Mouse (Mus musculus) heart, embryonic 16.5 days (tissue): Measurements from ENCODE around the gene Stac3. TPM values are rescaled to one million over a fixed set of nuclear protein-coding genes. Genes with fewer than 3 reads are reported as not detected.

Experiments used
- ATAC-seq: fragments of 200-750 bp; cut with Nextera tagmentation; replicated peaks from 2 replicates; pipeline ENCODE4 v1.8.0; 2017; ENCODE audit warnings: moderate number of reproducible peaks; ENCODE audit not compliant: insufficient read depth, low FRiP score; ENCODE audit errors: extremely low read depth
- H3K27ac ChIP-seq: fragments of 300-500 bp; sonication (generic); 2 replicates; pipeline ENCODE4 v1.5.1; 2014; ENCODE audit warnings: mild to moderate bottlenecking, low read length, control low read depth, moderate library complexity
- H3K27me3 ChIP-seq: fragments of 300-500 bp; sonication (generic); 2 replicates; pipeline ENCODE4 v1.6.1; 2014; ENCODE audit warnings: low read length, mixed read lengths; ENCODE audit not compliant: control insufficient read depth, insufficient read depth
- H3K36me3 ChIP-seq: fragments of 300-500 bp; sonication (generic); 2 replicates; pipeline ENCODE4 v1.6.1; 2014; ENCODE audit not compliant: control insufficient read depth, insufficient read depth
- H3K4me1 ChIP-seq: fragments of 300-500 bp; sonication (generic); 2 replicates; pipeline ENCODE4 v1.6.1; 2014; ENCODE audit warnings: low read length, mixed read lengths; ENCODE audit not compliant: control insufficient read depth, insufficient read depth
- H3K4me2 ChIP-seq: fragments of 300-500 bp; sonication (generic); 2 replicates; pipeline ENCODE4 v1.6.1; 2014; ENCODE audit warnings: low read depth, mild to moderate bottlenecking, control low read depth, low read length
- H3K4me3 ChIP-seq: fragments of 300-500 bp; sonication (generic); 2 replicates; pipeline ENCODE4 v1.5.1; 2014; ENCODE audit warnings: mild to moderate bottlenecking, control low read depth, low read length
- H3K9ac ChIP-seq: fragments of 300-500 bp; sonication (generic); 2 replicates; pipeline ENCODE4 v1.6.1; 2014; ENCODE audit warnings: low read length, control low read depth
- H3K9me3 ChIP-seq: fragments of 300-500 bp; sonication (generic); replicated peaks from 2 replicates; pipeline ENCODE4 v1.6.1; 2016; ENCODE audit warnings: low read length; ENCODE audit not compliant: control insufficient read depth
- WGBS: fragments of 180-500 bp; shearing (Covaris S2); extraction: QIAGEN DNeasy Blood & Tissue Kit; methylation state at CpG from one replicate; pipeline ENCODE4 v1.1.7; 2014; 5-methylcytosine and 5-hydroxymethylcytosine counted together
- polyA plus RNA-seq: library from polyadenylated mRNA; unstranded; fragments of >200 nt; fragmentation: Nextera tagmentation; extraction: Ambion mirVana; gene quantifications from 2 replicates; pipeline ENCODE4 v1.2.1, GENCODE M21; 2015

Stac3 gene
- polyA plus RNA-seq, 1 experiment from 2014 or later = 0.46 TPM

- no peak overlapping the region for H3K4me2 ChIP-seq
- H3K9ac ChIP-seq = no peak overlapping the region
- no peaks in the 10 kb centered on the region for H3K36me3 ChIP-seq
- peaks cover 16% of the 10 kb centered on the region for H3K4me1 ChIP-seq
- peaks cover 87% of the 10 kb centered on the region for H3K27me3 ChIP-seq
- H3K9me3 ChIP-seq = no peaks in the 10 kb centered on the region
- H3K4me3 ChIP-seq = no peak overlapping the region
- no peak overlapping the region for H3K27ac ChIP-seq
- WGBS = 5% methylated on average over 17 of the region's 17 CpGs
- ATAC-seq = no peak
Observed at GRCm38 (mm10) chr10:127527481-127527880, 26.0 kb downstream of the Stac3 start.

- Histone ChIP-seq H3K27ac (no peak overlapping the region), H3K4me1 (peaks cover 23% of the 10 kb centered on the region), H3K9me3 (no peaks in the 10 kb centered on the region), H3K4me3 (no peak overlapping the region; the same call in 1 of the 2 replicates), H3K27me3 (peaks cover 97% of the 10 kb centered on the region), H3K36me3 (no peaks in the 10 kb centered on the region), H3K4me2 (peak overlapping the region; percentile 14; the same call in 1 of the 2 replicates), H3K9ac (no peak overlapping the region)
- ATAC-seq = no peak
- WGBS = 2% methylated on average over 25 of the region's 25 CpGs
Observed at GRCm38 (mm10) chr10:127530945-127531344, 29.5 kb downstream of the Stac3 start.

GRCm38 (mm10) chr10:127531548-127531947, 30.1 kb downstream of the Stac3 start:
- Histone ChIP-seq H3K9ac (no peak overlapping the region), H3K4me2 (no peak overlapping the region), H3K27me3 (peaks cover 97% of the 10 kb centered on the region), H3K36me3 (no peaks in the 10 kb centered on the region), H3K9me3 (no peaks in the 10 kb centered on the region), H3K4me1 (peaks cover 17% of the 10 kb centered on the region), H3K4me3 (no peak overlapping the region), H3K27ac (no peak overlapping the region)
- no peak for ATAC-seq
- 5% methylated on average over 4 of the region's 4 CpGs for WGBS

- Histone ChIP-seq H3K36me3 (no peaks in the 10 kb centered on the region), H3K4me2 (peak within 1 kb of the TSS; percentile 80), H3K9me3 (no peaks in the 10 kb centered on the region), H3K4me3 (peak within 1 kb of the TSS; percentile 52), H3K27me3 (peaks cover 75% of the 10 kb centered on the region), H3K27ac (no peak within 1 kb of the TSS), H3K4me1 (peaks cover 14% of the 10 kb centered on the region), H3K9ac (peak within 1 kb of the TSS; percentile 42)
- ATAC-seq = no peak; the same call in 1 of the 2 replicates
- WGBS = 1% methylated on average over 52 of the region's 78 CpGs
Observed at GRCm38 (mm10) chr10:127534036-127534928, 32.8 kb downstream of the Stac3 start, which contains the start of gene Nxph4. TSS of gene Nxph4 (minus strand) at chr10:127534559.

GRCm38 (mm10) chr10:127534929-127535384, 33.5 kb downstream of the Stac3 start:
- Histone ChIP-seq H3K4me2 (peak overlapping the region; percentile 80), H3K4me1 (peaks cover 14% of the 10 kb centered on the region), H3K9ac (peak overlapping the region; percentile 42; the same call in 1 of the 2 replicates), H3K9me3 (no peaks in the 10 kb centered on the region), H3K27me3 (peaks cover 68% of the 10 kb centered on the region), H3K27ac (no peak overlapping the region), H3K36me3 (no peaks in the 10 kb centered on the region), H3K4me3 (peak overlapping the region; percentile 52)
- ATAC-seq = no peak
- WGBS = 3% methylated on average over 30 of the region's 30 CpGs

GRCm38 (mm10) chr10:127536586-127537314, 35.3 kb downstream of the Stac3 start:
- peaks cover 50% of the 10 kb centered on the region for H3K27me3 ChIP-seq
- H3K4me3 ChIP-seq = no peak overlapping the region
- no peak overlapping the region for H3K9ac ChIP-seq
- H3K4me1 ChIP-seq = peaks cover 12% of the 10 kb centered on the region
- no peak overlapping the region for H3K27ac ChIP-seq
- WGBS = 15% methylated on average over 8 of the region's 8 CpGs
- ATAC-seq = no peak
- H3K4me2 ChIP-seq = no peak overlapping the region
- H3K9me3 ChIP-seq = no peaks in the 10 kb centered on the region
- no peaks in the 10 kb centered on the region for H3K36me3 ChIP-seq

GRCm38 (mm10) chr10:127537854-127538583, 36.5 kb downstream of the Stac3 start:
- Histone ChIP-seq H3K9ac (no peak overlapping the region), H3K27ac (no peak overlapping the region), H3K36me3 (no peaks in the 10 kb centered on the region), H3K4me2 (no peak overlapping the region), H3K9me3 (no peaks in the 10 kb centered on the region), H3K4me1 (peaks cover 12% of the 10 kb centered on the region), H3K4me3 (no peak overlapping the region), H3K27me3 (peaks cover 38% of the 10 kb centered on the region)
- no peak for ATAC-seq
- 24% methylated on average over 7 of the region's 7 CpGs for WGBS

GRCm38 (mm10) chr10:127541510-127541909, 40.0 kb downstream of the Stac3 start:
- H3K27me3 ChIP-seq = peaks cover 5% of the 10 kb centered on the region
- no peaks in the 10 kb centered on the region for H3K36me3 ChIP-seq
- WGBS = 90% methylated on average over 8 of the region's 8 CpGs
- no peaks in the 10 kb centered on the region for H3K4me1 ChIP-seq
- no peaks in the 10 kb centered on the region for H3K9me3 ChIP-seq
- H3K4me3 ChIP-seq = no peak overlapping the region
- H3K27ac ChIP-seq = no peak overlapping the region
- H3K9ac ChIP-seq = no peak overlapping the region
- H3K4me2 ChIP-seq = no peak overlapping the region
- no peak for ATAC-seq
